Mouse (Mus musculus) CH12.LX (cell line): ENCODE measurements at regions not wholly inside any gene's neighbourhood (a gene's known extent, or its start where the extent isn't known, plus 50 kb on each side); places are given as distances from the start of the nearest gene placed in this dataset.

ENCODE experiments used
- CHD2 ChIP-seq: IDR thresholded peaks from 2 replicates; pipeline ENCODE4 v1.6.1; 2011; ENCODE audit warnings: low read length, improper control_type of control experiment
- CTCF ChIP-seq, 2 experiments: IDR thresholded peaks in 1 of 2; conservative IDR thresholded peaks in 1 of 2; 2 replicates each; pipeline ENCODE4 v1.5.1; 2011 to 2012; ENCODE audit warnings: low read depth in 2 of 2, low read length in 2 of 2, improper control_type of control experiment in 1 of 2, inconsistent platforms in 1 of 2, mild to moderate bottlenecking in 1 of 2, moderate library complexity in 1 of 2
- POLR2A ChIP-seq: IDR thresholded peaks from 2 replicates; pipeline ENCODE4 v1.6.1; 2011; ENCODE audit warnings: low read depth, mild to moderate bottlenecking, improper control_type of control experiment, low read length
- RAD21 ChIP-seq: IDR thresholded peaks from 2 replicates; pipeline ENCODE4 v1.6.1; 2011; ENCODE audit warnings: low read depth, mild to moderate bottlenecking, low read length, improper control_type of control experiment, moderate library complexity
- TCF12 ChIP-seq: IDR thresholded peaks from 2 replicates; pipeline ENCODE4 v1.6.1; 2014; ENCODE audit warnings: low read depth, mild to moderate bottlenecking, inconsistent platforms, low read length, improper control_type of control experiment
- USF1 ChIP-seq: IDR thresholded peaks from 2 replicates; pipeline ENCODE4 v1.6.1; 2014; ENCODE audit warnings: low read depth, mild to moderate bottlenecking, inconsistent platforms, low read length, improper control_type of control experiment

DNA sequence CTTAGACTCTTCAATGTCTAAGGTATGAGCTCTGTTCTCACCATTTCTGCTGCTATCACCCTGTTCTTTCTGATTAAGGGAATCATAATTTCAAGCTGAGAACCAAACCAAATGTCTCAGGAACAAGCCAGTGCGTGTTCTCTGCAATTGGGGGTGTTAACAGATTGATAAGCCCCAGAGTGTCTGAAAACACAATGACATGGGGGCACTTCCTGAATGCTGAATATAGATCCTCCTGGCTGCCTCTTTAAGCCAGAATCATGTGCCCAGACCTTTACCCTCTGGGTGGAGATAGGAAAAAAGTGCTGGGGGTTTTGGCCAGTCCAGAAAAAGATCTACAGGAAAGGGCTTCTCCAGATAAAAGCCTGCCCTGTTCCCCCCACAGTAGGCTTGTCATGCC lies 84.0 kb downstream of the Mtx3 start:
- TF ChIP-seq CTCF (conservative IDR thresholded peaks at IDR 0.05 in 1 of 2, IDR thresholded peaks at IDR 0.05 in 1 of 2; ENCODE audit: low read depth in 2 of 2, low read length in 2 of 2) (no peak), TCF12 (no peak), POLR2A (no peak), RAD21 (no peak), USF1 (no peak), CHD2 (no peak)
